Mouse (Mus musculus) forebrain, embryonic 16.5 days (tissue): ENCODE results near the gene Vps35. TPM values are rescaled to one million over a fixed set of nuclear protein-coding genes. Genes with fewer than 3 reads are reported as not detected.

ENCODE experiments used
- ATAC-seq: fragments of 200-750 bp; cut with Nextera tagmentation; 2 replicates; pipeline ENCODE4 v1.8.0; 2017; ENCODE audit warnings: mild to moderate bottlenecking, moderate library complexity
- H3K27ac ChIP-seq: fragments of 300-500 bp; sonication (generic); 2 replicates; pipeline ENCODE4 v1.5.1; 2014; ENCODE audit warnings: low read length, control low read depth
- H3K27me3 ChIP-seq: fragments of 300-500 bp; sonication (generic); replicated peaks from 2 replicates; pipeline ENCODE4 v1.6.1; 2014; ENCODE audit warnings: low read length; ENCODE audit not compliant: control insufficient read depth, insufficient read depth
- H3K36me3 ChIP-seq: fragments of 300-500 bp; sonication (generic); 2 replicates; pipeline ENCODE4 v1.6.1; 2014; ENCODE audit not compliant: control insufficient read depth, insufficient read depth
- H3K4me1 ChIP-seq: fragments of 300-500 bp; sonication (generic); replicated peaks from 2 replicates; pipeline ENCODE4 v1.6.1; 2014; ENCODE audit warnings: low read length; ENCODE audit not compliant: control insufficient read depth, insufficient read depth
- H3K4me2 ChIP-seq: fragments of 300-500 bp; sonication (generic); 2 replicates; pipeline ENCODE4 v1.6.1; 2014; ENCODE audit warnings: mild to moderate bottlenecking, low read length, control low read depth
- H3K4me3 ChIP-seq: fragments of 300-500 bp; sonication (generic); replicated peaks from 2 replicates; pipeline ENCODE4 v1.5.1; 2014; ENCODE audit warnings: mild to moderate bottlenecking, low read length, control low read depth
- H3K9ac ChIP-seq: fragments of 300-500 bp; sonication (generic); replicated peaks from 2 replicates; pipeline ENCODE4 v1.6.1; 2014; ENCODE audit warnings: low read depth, low read length, control low read depth
- H3K9me3 ChIP-seq: fragments of 300-500 bp; sonication (generic); 2 replicates; pipeline ENCODE4 v1.6.1; 2016; ENCODE audit warnings: low read length; ENCODE audit not compliant: control insufficient read depth
- WGBS: fragments of 180-500 bp; shearing (Covaris S2); extraction: QIAGEN DNeasy Blood & Tissue Kit; methylation state at CpG from one replicate; pipeline ENCODE4 v1.1.7; 2014; 5-methylcytosine and 5-hydroxymethylcytosine counted together
- polyA plus RNA-seq: library from polyadenylated mRNA; unstranded; fragments of >200 nt; fragmentation: Nextera tagmentation; extraction: Ambion mirVana; gene quantifications from 2 replicates; pipeline ENCODE4 v1.2.1, GENCODE M21; 2015

Vps35 gene
- polyA plus RNA-seq, 1 experiment from 2014 or later: 202 TPM

DNA sequence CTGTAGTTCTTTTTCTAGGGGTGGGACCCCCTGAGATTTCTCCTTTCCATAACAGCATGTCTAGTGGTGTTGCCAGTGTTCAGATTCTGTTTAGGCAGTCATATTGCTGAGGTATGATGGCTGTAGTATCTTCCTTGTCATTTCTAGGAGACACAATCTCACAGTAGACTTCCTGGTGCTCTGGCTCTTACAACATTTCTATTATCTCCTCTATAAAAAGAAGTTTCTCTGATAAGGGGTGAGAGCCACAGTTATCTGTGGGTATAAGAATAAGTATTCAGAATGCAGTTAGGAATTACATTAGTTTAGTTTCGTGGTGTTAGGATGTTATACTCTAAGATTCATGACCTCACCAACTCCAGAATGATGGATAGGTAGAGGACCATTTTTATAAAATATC is 72.3 kb downstream of the Vps35 start:
- Histone ChIP-seq H3K4me3 (no peak overlapping the region), H3K4me2 (no peak overlapping the region), H3K9me3 (no peaks in the 10 kb centered on the region), H3K4me1 (no peaks in the 10 kb centered on the region), H3K27me3 (no peaks in the 10 kb centered on the region), H3K36me3 (no peaks in the 10 kb centered on the region), H3K9ac (no peak overlapping the region), H3K27ac (no peak overlapping the region)
- WGBS: 70% methylated on average over 1 of the region's 1 CpGs
- no peak for ATAC-seq

DNA sequence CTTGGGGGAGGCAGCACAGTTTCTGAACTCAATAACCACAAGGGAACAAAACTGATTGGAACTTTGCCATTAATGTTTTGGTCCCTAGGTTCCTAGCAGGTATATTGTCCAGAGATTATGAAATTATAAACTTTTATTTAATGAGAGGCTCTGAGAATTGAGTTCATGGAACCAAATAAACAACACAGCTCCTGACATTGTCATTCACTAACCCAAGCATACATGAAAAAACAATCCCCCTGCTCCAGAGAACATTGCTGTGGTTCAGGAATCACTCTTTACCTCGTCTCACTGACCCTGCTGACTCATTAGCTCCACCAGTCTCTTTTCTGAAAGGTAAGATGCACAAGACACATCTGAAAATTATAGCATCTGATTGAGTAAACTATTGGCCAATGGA is 73.9 kb downstream of the Vps35 start, which contains the start of gene Olfr371:
Gene Olfr371 (plus strand): TSS at position 301 of the 400 bp plus-strand sequence.
- no peak within 1 kb of the TSS for H3K4me2 ChIP-seq
- no peaks in the 10 kb centered on the region for H3K36me3 ChIP-seq
- no peak within 1 kb of the TSS for H3K4me3 ChIP-seq
- H3K9me3 ChIP-seq: no peaks in the 10 kb centered on the region
- no peaks in the 10 kb centered on the region for H3K4me1 ChIP-seq
- 54% methylated on average over 1 of the region's 1 CpGs for whole genome bisulfite sequencing
- ATAC-seq: no peak
- H3K27me3 ChIP-seq: no peaks in the 10 kb centered on the region
- no peak within 1 kb of the TSS for H3K27ac ChIP-seq
- no peak within 1 kb of the TSS for H3K9ac ChIP-seq

DNA sequence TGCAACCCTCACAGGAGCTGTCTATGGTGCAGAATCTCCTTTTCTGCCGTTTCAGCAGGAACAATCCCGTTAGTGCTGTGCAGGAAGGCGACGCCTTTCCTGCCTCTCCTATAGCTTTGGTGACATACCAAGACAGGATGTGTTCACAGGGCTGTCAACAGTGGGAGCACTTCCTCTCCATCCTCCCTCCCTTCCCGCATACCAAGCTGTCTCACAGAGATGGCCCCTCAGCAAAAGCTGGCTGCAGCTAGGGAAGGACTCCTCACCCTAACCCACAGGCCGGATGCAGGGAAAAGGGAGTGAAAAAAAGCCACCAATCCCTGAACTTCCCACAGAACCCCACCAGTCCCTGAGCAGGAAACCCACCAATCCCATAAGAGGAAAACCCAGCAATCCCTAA is 78.6 kb downstream of the Vps35 start:
- Histone ChIP-seq H3K27me3 (no peaks in the 10 kb centered on the region), H3K9me3 (no peaks in the 10 kb centered on the region), H3K9ac (no peak overlapping the region), H3K36me3 (no peaks in the 10 kb centered on the region), H3K4me3 (no peak overlapping the region), H3K27ac (no peak overlapping the region), H3K4me1 (no peaks in the 10 kb centered on the region), H3K4me2 (no peak overlapping the region)
- ATAC-seq: no peak
- WGBS: 53% methylated on average over 6 of the region's 6 CpGs

DNA sequence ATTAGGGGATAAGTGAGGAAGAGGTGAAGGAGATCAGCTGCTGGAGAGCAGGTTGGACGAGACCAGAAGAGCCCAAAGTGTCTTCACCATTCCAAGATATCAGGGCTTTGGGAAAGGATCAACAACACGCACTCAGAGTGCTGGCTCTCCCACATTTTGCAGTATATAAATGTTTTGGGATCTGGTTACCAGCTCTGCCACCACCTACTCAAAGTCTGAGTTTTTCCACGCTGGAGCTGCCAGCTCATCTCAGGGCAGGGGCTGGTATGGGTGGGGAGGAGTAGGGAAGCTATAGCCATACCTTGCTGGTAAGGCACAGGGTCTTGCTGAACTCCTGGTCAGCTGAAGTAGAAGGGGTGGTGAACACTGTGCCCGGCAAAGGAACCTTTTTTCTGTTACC is 79.4 kb downstream of the Vps35 start:
- H3K4me3 ChIP-seq: no peak overlapping the region
- no peaks in the 10 kb centered on the region for H3K4me1 ChIP-seq
- no peaks in the 10 kb centered on the region for H3K27me3 ChIP-seq
- H3K36me3 ChIP-seq: no peaks in the 10 kb centered on the region
- WGBS: 84% methylated on average over 4 of the region's 4 CpGs
- H3K4me2 ChIP-seq: no peak overlapping the region
- no peak overlapping the region for H3K9ac ChIP-seq
- no peak for ATAC-seq
- H3K27ac ChIP-seq: no peak overlapping the region
- H3K9me3 ChIP-seq: no peaks in the 10 kb centered on the region

Other genes with a start within 250 kb of the Vps35 start
- 61.7 and 78.3 TPM in 2 replicates for gene Fbxw9, start 239.7 kb downstream of the Vps35 start, polyA plus RNA-seq
- 0.84 TPM in 1 of 2 replicates, not detected in the other for gene Gm5741, start 231.8 kb downstream of the Vps35 start, polyA plus RNA-seq
- 87.2 and 98.7 TPM in 2 replicates for gene Dhps, start 228.0 kb downstream of the Vps35 start, polyA plus RNA-seq
- 129 and 133 TPM in 2 replicates for gene Wdr83os, start 219.1 kb downstream of the Vps35 start, polyA plus RNA-seq
- gene Wdr83, start 218.5 kb downstream of the Vps35 start, polyA plus RNA-seq: 53.1 and 61.1 TPM in 2 replicates
- gene Man2b1, start 216.5 kb downstream of the Vps35 start, polyA plus RNA-seq: 15.6 and 17.7 TPM in 2 replicates
- gene Zfp791, start 176.7 kb downstream of the Vps35 start, polyA plus RNA-seq: 3.4 and 3.8 TPM in 2 replicates
- not detected in 2 replicates for gene Cks1brt, start 147.9 kb downstream of the Vps35 start, polyA plus RNA-seq
- not detected in 2 replicates for gene Olfr371, start 73.8 kb downstream of the Vps35 start, polyA plus RNA-seq
- gene Orc6, start 170 bp downstream of the Vps35 start, polyA plus RNA-seq: 83.1 and 83.4 TPM in 2 replicates
- 0.12 and 0.15 TPM in 2 replicates for gene Mylk3, start 86.5 kb upstream of the Vps35 start, polyA plus RNA-seq
- 71.5 and 83.9 TPM in 2 replicates for gene 4921524J17Rik, start 133.0 kb upstream of the Vps35 start, polyA plus RNA-seq
- 39.1 and 44.7 TPM in 2 replicates for gene Gpt2, start 192.8 kb upstream of the Vps35 start, polyA plus RNA-seq